Mouse (Mus musculus) lung, embryonic 16.5 days (tissue): ENCODE measurements around the gene Rgs1. TPM values are rescaled to one million over a fixed set of nuclear protein-coding genes. Genes with fewer than 3 reads are reported as not detected.

Experiments used
- ATAC-seq: fragments of 200-750 bp; cut with Nextera tagmentation; 2 replicates; pipeline ENCODE4 v1.8.0; 2017; ENCODE audit warnings: low read depth, mild to moderate bottlenecking, moderate library complexity
- H3K27ac ChIP-seq: fragments of 300-500 bp; sonication (generic); 2 replicates; pipeline ENCODE4 v1.5.1; 2014; ENCODE audit warnings: mild to moderate bottlenecking, control low read depth, low read length
- H3K27me3 ChIP-seq: fragments of 300-500 bp; sonication (generic); 2 replicates; pipeline ENCODE4 v1.6.1; 2014; ENCODE audit warnings: low read depth, low read length, mixed read lengths; ENCODE audit not compliant: control insufficient read depth, insufficient read depth
- H3K36me3 ChIP-seq: fragments of 300-500 bp; sonication (generic); 2 replicates; pipeline ENCODE4 v1.6.1; 2014; ENCODE audit warnings: low read length; ENCODE audit not compliant: control insufficient read depth, insufficient read depth
- H3K4me1 ChIP-seq: fragments of 300-500 bp; sonication (generic); replicated peaks from 2 replicates; pipeline ENCODE4 v1.6.1; 2014; ENCODE audit warnings: low read length, mixed read lengths; ENCODE audit not compliant: control insufficient read depth, insufficient read depth
- H3K4me2 ChIP-seq: fragments of 300-500 bp; sonication (generic); 2 replicates; pipeline ENCODE4 v1.6.1; 2014; ENCODE audit warnings: low read depth, low read length, control low read depth
- H3K4me3 ChIP-seq: fragments of 300-500 bp; sonication (generic); 2 replicates; pipeline ENCODE4 v1.5.1; 2014; ENCODE audit warnings: mild to moderate bottlenecking, low read length, control low read depth
- H3K9ac ChIP-seq: fragments of 300-500 bp; sonication (generic); 2 replicates; pipeline ENCODE4 v1.6.1; 2014; ENCODE audit warnings: low read length, control low read depth
- H3K9me3 ChIP-seq: fragments of 300-500 bp; sonication (generic); 2 replicates; pipeline ENCODE4 v1.6.1; 2016; ENCODE audit warnings: low read length; ENCODE audit not compliant: control insufficient read depth
- WGBS: fragments of 180-500 bp; shearing (Covaris S2); extraction: QIAGEN DNeasy Blood & Tissue Kit; methylation state at CpG from one replicate; pipeline ENCODE4 v1.1.7; 2014; 5-methylcytosine and 5-hydroxymethylcytosine counted together
- polyA plus RNA-seq: library from polyadenylated mRNA; unstranded; fragments of >200 nt; fragmentation: Nextera tagmentation; extraction: Ambion mirVana; gene quantifications from 2 replicates; pipeline ENCODE4 v1.2.1, GENCODE M21; 2015

Rgs1 gene
- polyA plus RNA-seq, 1 experiment from 2014 or later: 0.10 TPM

GRCm38 (mm10) chr1:144202939-144203338 is 46.1 kb downstream of the Rgs1 start:
- no peak overlapping the region for H3K9ac ChIP-seq
- H3K4me2 ChIP-seq: no peak overlapping the region
- no peak overlapping the region for H3K4me3 ChIP-seq
- WGBS: 75% methylated on average over 4 of the region's 4 CpGs
- no peak overlapping the region for H3K27ac ChIP-seq
- no peaks in the 10 kb centered on the region for H3K4me1 ChIP-seq
- no peaks in the 10 kb centered on the region for H3K9me3 ChIP-seq
- no peaks in the 10 kb centered on the region for H3K27me3 ChIP-seq
- no peaks in the 10 kb centered on the region for H3K36me3 ChIP-seq
- no peak for ATAC-seq

GRCm38 (mm10) chr1:144200496-144200895 is 48.5 kb downstream of the Rgs1 start:
- WGBS: 70% methylated on average over 2 of the region's 2 CpGs

GRCm38 (mm10) chr1:144199538-144199937 is 49.5 kb downstream of the Rgs1 start:
- WGBS: 45% methylated on average over 1 of the region's 1 CpGs
- Histone ChIP-seq H3K36me3 (no peaks in the 10 kb centered on the region), H3K27ac (no peak overlapping the region), H3K4me3 (no peak overlapping the region), H3K27me3 (no peaks in the 10 kb centered on the region), H3K4me1 (no peaks in the 10 kb centered on the region), H3K9ac (no peak overlapping the region), H3K9me3 (no peaks in the 10 kb centered on the region), H3K4me2 (no peak overlapping the region)
- no peak for ATAC-seq

More at GRCm38 (mm10) chr1:144200496-144200895, 48.5 kb downstream of the Rgs1 start:
- no peak overlapping the region for H3K4me2 ChIP-seq
- H3K27me3 ChIP-seq: no peaks in the 10 kb centered on the region
- ATAC-seq: no peak
- H3K4me1 ChIP-seq: no peaks in the 10 kb centered on the region
- no peaks in the 10 kb centered on the region for H3K9me3 ChIP-seq
- no peaks in the 10 kb centered on the region for H3K36me3 ChIP-seq
- no peak overlapping the region for H3K4me3 ChIP-seq
- H3K9ac ChIP-seq: no peak overlapping the region
- no peak overlapping the region for H3K27ac ChIP-seq

- ATAC-seq: no peak
- WGBS: 26% methylated on average over 3 of the region's 3 CpGs
Measured at GRCm38 (mm10) chr1:144197684-144198083, 51.4 kb downstream of the Rgs1 start.

More at GRCm38 (mm10) chr1:144197684-144198083, 51.4 kb downstream of the Rgs1 start:
- H3K9me3 ChIP-seq: no peaks in the 10 kb centered on the region
- no peak overlapping the region for H3K27ac ChIP-seq
- no peaks in the 10 kb centered on the region for H3K4me1 ChIP-seq
- H3K9ac ChIP-seq: no peak overlapping the region
- H3K4me3 ChIP-seq: no peak overlapping the region
- no peaks in the 10 kb centered on the region for H3K36me3 ChIP-seq
- H3K27me3 ChIP-seq: no peaks in the 10 kb centered on the region
- no peak overlapping the region for H3K4me2 ChIP-seq

Other genes starting within 250 kb of the Rgs1 start
- 183 and 208 TPM in 2 replicates for gene Rgs2, start 245.1 kb downstream of the Rgs1 start, polyA plus RNA-seq
- gene Rgs13, start 71.9 kb downstream of the Rgs1 start, polyA plus RNA-seq: 0.13 TPM in 1 of 2 replicates, not detected in the other